Mouse (Mus musculus) heart, postnatal 0 days (tissue): ENCODE data around the gene Ccz1.

Source experiments
- CTCF ChIP-seq: IDR thresholded peaks from 2 replicates; pipeline ENCODE4 v1.5.1; 2016; ENCODE audit warnings: antibody characterized with exemption, control low read depth, low read depth
- EP300 ChIP-seq: IDR thresholded peaks from 2 replicates; pipeline ENCODE4 v1.6.1; 2016; ENCODE audit warnings: antibody characterized with exemption, low read depth

DNA sequence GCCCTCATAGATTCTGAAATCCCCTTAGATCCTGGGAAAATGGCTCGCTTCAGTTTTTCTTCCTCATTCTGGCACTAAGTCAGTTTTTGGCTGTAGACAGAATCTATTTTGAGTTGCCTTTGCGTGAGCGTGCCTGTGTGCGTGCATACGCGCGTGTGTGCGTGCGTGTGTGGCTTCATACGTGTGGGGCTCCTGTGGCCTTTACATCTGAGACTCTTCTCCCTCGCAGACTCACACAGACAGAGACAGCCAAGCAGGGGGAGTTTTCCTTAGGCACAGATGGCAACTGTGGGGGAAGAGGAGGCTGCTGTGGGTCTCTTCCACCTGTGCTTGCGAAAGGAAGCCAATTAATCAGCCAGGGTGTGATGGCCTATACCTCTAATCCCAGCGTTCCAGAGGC lies 32.6 kb upstream of the Ccz1 start:
- TF ChIP-seq CTCF (no peak), EP300 (no peak)
